Mouse (Mus musculus) kidney, adult 8-10 months (tissue): Measurements from ENCODE around the gene Caprin2.
A peak's percentile ranks its signal among the peaks of the same experiment; 100 is the strongest.

ENCODE experiments used
- DNase-seq, 2 experiments: peaks; one replicate each; pipeline ENCODE4 v3.0.0; 2022

Caprin2 gene

GRCm38 (mm10) chr6:148838460-148838859, 57.6 kb downstream of the Caprin2 start:
- DNase-seq: no peak

GRCm38 (mm10) chr6:148831728-148832121, 64.3 kb downstream of the Caprin2 start:
- DNase-seq: no peak

- DNase-seq: peak; percentile 94 to 95
These were observed 65.0 kb downstream of the Caprin2 start, which contains the start of gene Ipo8 for GRCm38 (mm10) chr6:148830748-148831727. Gene Ipo8, minus strand, starts transcription at chr6:148831467.

- no peak for DNase-seq
These were observed 65.7 kb downstream of the Caprin2 start for GRCm38 (mm10) chr6:148830355-148830747.

- no peak for DNase-seq
These were observed 69.9 kb downstream of the Caprin2 start for GRCm38 (mm10) chr6:148826119-148826518.

GRCm38 (mm10) chr6:148818624-148819343, 77.3 kb downstream of the Caprin2 start:
- no peak for DNase-seq

- no peak for DNase-seq
These were observed 79.3 kb downstream of the Caprin2 start for GRCm38 (mm10) chr6:148816751-148817150.

GRCm38 (mm10) chr6:148811117-148811516, 84.9 kb downstream of the Caprin2 start:
- DNase-seq: peak in 1 of 2 experiments; percentile 13

- no peak for DNase-seq
These were observed 96.3 kb downstream of the Caprin2 start for GRCm38 (mm10) chr6:148799773-148800172.

- DNase-seq: no peak
These were observed 100.9 kb downstream of the Caprin2 start for GRCm38 (mm10) chr6:148795145-148795544.
